Mouse (Mus musculus) embryonic stem cell, embryonic (primary cell): ENCODE results near the gene Hist1h3g.
"Not testable (repeated sequence)": the region's sequence is repeated elsewhere in the genome, so short reads cannot be mapped to it uniquely, and the experiment has no call there.

ENCODE experiments used
- CTCF ChIA-PET, 4 experiments: fragments of 300-600 bp in 2 of 4; fragments of 350-600 bp in 2 of 4; sonication (Branson Sonifier 250); formaldehyde crosslinking; loops; one replicate each; lab custom pipeline; 2022; ENCODE audit warnings: inconsistent platforms in 2 of 4; lab: Charles Lee
- POLR2A ChIA-PET, 4 experiments: fragments of 300-600 bp in 2 of 4; fragments of 350-600 bp in 2 of 4; sonication (Branson Sonifier 250); formaldehyde crosslinking; loops; one replicate each; lab custom pipeline; 2022; ENCODE audit warnings: antibody characterized with exemption in 4 of 4, inconsistent platforms in 1 of 4; lab: Charles Lee

Gene Hist1h3g

GRCm38 (mm10) chr13:23572218-23573033, 37.2 kb downstream of the Hist1h3g start:
- POLR2A ChIA-PET: interaction anchor here (0.5 to 22.3 kb wide), 70 partner anchors 10 to 1851 kb away, joined by 3 to 794 read pairs (median 16); partner anchors contain the start of genes Hist1h4d (in 4 of the 4), Hist1h1c (in 3 of the 4), Hist1h1d (in 3 of the 4) and Hist1h2ac (in 3 of the 4)
- CTCF ChIA-PET: no interaction called here

GRCm38 (mm10) chr13:23573034-23573897, 38.0 kb downstream of the Hist1h3g start:
- POLR2A ChIA-PET: interaction anchor here (0.6 to 22.3 kb wide), 55 partner anchors 10 to 1540 kb away, joined by 3 to 794 read pairs (median 23); partner anchors contain the start of genes Hist1h4d (in 4 of the 4), Hist1h4f (in 4 of the 4), Hist1h1c (in 3 of the 4) and Hist1h1d (in 3 of the 4)
- CTCF ChIA-PET: not testable (repeated sequence)

GRCm38 (mm10) chr13:23573898-23574524, 38.8 kb downstream of the Hist1h3g start, which contains the start of the genes Hist1h2bf and Hist1h2ad:
Hist1h2bf (minus strand) TSS chr13:23574196.
Hist1h2ad (plus strand) TSS chr13:23574381.
- POLR2A ChIA-PET: interaction anchor here (0.7 to 22.3 kb wide), 38 partner anchors 10 to 1539 kb away, joined by 3 to 794 read pairs (median 36); partner anchors contain the start of genes Hist1h4f (in 4 of the 4), Hist1h1d (in 3 of the 4), Hist1h2ac (in 3 of the 4) and Hist1h2bc (in 3 of the 4)
- CTCF ChIA-PET: not testable (repeated sequence)

- CTCF ChIA-PET: not testable (repeated sequence)
- POLR2A ChIA-PET: interaction anchor here in 3 of 4 experiments (0.7 to 28.3 kb wide), 23 partner anchors 10 to 1532 kb away, joined by 3 to 794 read pairs (median 50); partner anchors contain the start of genes Hist1h4d (in 3 of the 3), Hist1h4f (in 3 of the 3), Hist1h1d (in 2 of the 3) and Hist1h2ac (in 2 of the 3)
These were observed 39.4 kb downstream of the Hist1h3g start for GRCm38 (mm10) chr13:23574546-23575170.

GRCm38 (mm10) chr13:23575271-23575851, 40.1 kb downstream of the Hist1h3g start, which contains the start of gene Hist1h3d:
Hist1h3d (plus strand) TSS chr13:23575763.
- CTCF ChIA-PET: no interaction called here
- POLR2A ChIA-PET: interaction anchor here (0.6 to 28.3 kb wide), 50 partner anchors 7 to 1822 kb away, joined by 3 to 794 read pairs (median 6); partner anchors contain the start of genes Hist1h2ac (in 3 of the 4), Hist1h2bc (in 3 of the 4), Hist1h1d (in 2 of the 4) and Hist1h2af (in 2 of the 4)

GRCm38 (mm10) chr13:23575864-23576313, 40.7 kb downstream of the Hist1h3g start:
- POLR2A ChIA-PET: interaction anchor here (0.6 to 28.3 kb wide), 62 partner anchors 8 to 1822 kb away, joined by 3 to 794 read pairs (median 5); partner anchors contain the start of genes Hist1h2ac (in 3 of the 4), Hist1h2bc (in 3 of the 4), Hist1h1d (in 2 of the 4) and Hist1h2ab (in 2 of the 4)
- CTCF ChIA-PET: not testable (repeated sequence)

- CTCF ChIA-PET: no interaction called here
- POLR2A ChIA-PET: interaction anchor here (0.6 to 28.3 kb wide), 67 partner anchors 8 to 1823 kb away, joined by 3 to 794 read pairs (median 5); partner anchors contain the start of genes Hist1h2ac (in 3 of the 4), Hist1h2bc (in 3 of the 4), Hist1h1d (in 2 of the 4) and Hist1h2ab (in 2 of the 4)
These were observed 41.2 kb downstream of the Hist1h3g start for GRCm38 (mm10) chr13:23576351-23576881.

GRCm38 (mm10) chr13:23576906-23577639, 41.9 kb downstream of the Hist1h3g start:
- ChIA-PET CTCF (no interaction called here), POLR2A (interaction anchor here (0.6 to 28.3 kb wide), 59 partner anchors 7 to 1823 kb away, joined by 3 to 794 read pairs (median 5); partner anchors contain the start of genes Hist1h2ac (in 3 of the 4), Hist1h2bc (in 3 of the 4), Hist1h1a (in 2 of the 4) and Hist1h1d (in 2 of the 4))

GRCm38 (mm10) chr13:23577835-23578234, 42.6 kb downstream of the Hist1h3g start:
- CTCF ChIA-PET: no interaction called here
- POLR2A ChIA-PET: interaction anchor here in 3 of 4 experiments (0.7 to 28.3 kb wide), 19 partner anchors 7 to 186 kb away, joined by 3 to 794 read pairs (median 19); partner anchors contain the start of genes Hist1h1d (in 2 of the 3), Hist1h2ab (in 2 of the 3), Hist1h2ac (in 2 of the 3) and Hist1h2af (in 2 of the 3)

- CTCF ChIA-PET: interaction anchor here in 2 of 4 experiments (1.0 to 1.8 kb wide), 2 partner anchors 13 to 20 kb away, joined by 4 to 7 read pairs; no protein-coding TSS in a partner anchor
- POLR2A ChIA-PET: interaction anchor here (0.6 to 29.6 kb wide), 140 partner anchors 1 to 1865 kb away, joined by 3 to 794 read pairs (median 6); partner anchors contain the start of genes Hist1h1e (in 4 of the 4), Hist1h2ac (in 4 of the 4), Hist1h2ae (in 4 of the 4) and Hist1h2af (in 4 of the 4)
These were observed 46.4 kb downstream of the Hist1h3g start, which contains the start of gene Hist1h4d for GRCm38 (mm10) chr13:23581408-23582218. Hist1h4d (plus strand) TSS chr13:23581598.

GRCm38 (mm10) chr13:23582219-23583056, 47.2 kb downstream of the Hist1h3g start:
- ChIA-PET CTCF (interaction anchor here in 3 of 4 experiments (0.6 to 1.8 kb wide), 3 partner anchors 12 to 181 kb away, joined by 3 to 7 read pairs (median 4); no protein-coding TSS in a partner anchor), POLR2A (interaction anchor here (0.5 to 29.6 kb wide), 130 partner anchors 2 to 1865 kb away, joined by 3 to 794 read pairs (median 6); partner anchors contain the start of genes Hist1h1e (in 4 of the 4), Hist1h2ac (in 4 of the 4), Hist1h2ae (in 4 of the 4) and Hist1h2bc (in 4 of the 4))

GRCm38 (mm10) chr13:23583387-23584068, 48.3 kb downstream of the Hist1h3g start:
- CTCF ChIA-PET: no interaction called here
- POLR2A ChIA-PET: interaction anchor here (0.6 to 29.6 kb wide), 81 partner anchors 3 to 1862 kb away, joined by 3 to 794 read pairs (median 19); partner anchors contain the start of genes Hist1h1e (in 4 of the 4), Hist1h2ac (in 4 of the 4), Hist1h2ae (in 4 of the 4) and Hist1h2bc (in 4 of the 4)
